Mouse (Mus musculus) lung, adult 2 months (tissue): ENCODE measurements at regions not wholly inside any gene's neighbourhood (a gene's known extent, or its start where the extent isn't known, plus 50 kb on each side); places are given as distances from the start of the nearest gene placed in this dataset.

Experiments used
- DNase-seq: peaks from one replicate; pipeline ENCODE4 v3.0.0; 2022
- H3K4me1 ChIP-seq: fragments of 200-500 bp; 2 replicates; pipeline ENCODE4 v1.6.1; 2011; ENCODE audit warnings: low read length; ENCODE audit not compliant: control insufficient read depth, insufficient read depth
- H3K4me3 ChIP-seq: fragments of 200-500 bp; replicated peaks from 2 replicates; pipeline ENCODE3; 2011; ENCODE audit warnings: low read depth, mild to moderate bottlenecking, control low read depth, low read length; ENCODE audit errors: extremely low read depth
- CTCF ChIP-seq: fragments of 200-500 bp; IDR thresholded peaks from 2 replicates; pipeline ENCODE4 v1.5.1; 2011; ENCODE audit warnings: mild to moderate bottlenecking, low read length, control low read depth; ENCODE audit not compliant: insufficient read depth
- POLR2A ChIP-seq: fragments of 200-500 bp; IDR thresholded peaks from 2 replicates; pipeline ENCODE4 v1.6.1; 2011; ENCODE audit warnings: low read depth, mild to moderate bottlenecking, control low read depth, low read length, borderline replicate concordance; ENCODE audit errors: extremely low read depth
- WGBS: fragments of 180-500 bp; shearing (Covaris S2); methylation state at CpG from one replicate; pipeline ENCODE4 v1.1.7; 2018; 5-methylcytosine and 5-hydroxymethylcytosine counted together

- 21% methylated on average over 3 of the region's 3 CpGs for WGBS
- Histone ChIP-seq H3K4me1 (no peaks in the 10 kb centered on the region), H3K4me3 (no peak overlapping the region)
- TF ChIP-seq POLR2A = no peak
- no peak for TF ChIP-seq CTCF
- no peak for DNase-seq
Measured at GRCm38 (mm10) chr16:74528245-74528644, 116.6 kb upstream of the Robo2 start.

GRCm38 (mm10) chr16:74526521-74526920, 114.9 kb upstream of the Robo2 start:
- H3K4me3 ChIP-seq = no peak overlapping the region
- WGBS = 37% methylated on average over 1 of the region's 1 CpGs
- TF ChIP-seq POLR2A = no peak
- TF ChIP-seq CTCF = no peak
- H3K4me1 ChIP-seq = no peaks in the 10 kb centered on the region
- DNase-seq = no peak

GRCm38 (mm10) chr16:74520501-74520900, 108.9 kb upstream of the Robo2 start:
- Histone ChIP-seq H3K4me1 (no peaks in the 10 kb centered on the region), H3K4me3 (no peak overlapping the region)
- TF ChIP-seq CTCF (no peak), POLR2A (no peak)
- no peak for DNase-seq
- 70% methylated on average over 4 of the region's 4 CpGs for WGBS

GRCm38 (mm10) chr16:74517888-74518287, 106.3 kb upstream of the Robo2 start:
- Histone ChIP-seq H3K4me1 (no peaks in the 10 kb centered on the region), H3K4me3 (no peak overlapping the region)
- DNase-seq = no peak
- no peak for TF ChIP-seq POLR2A
- WGBS = 80% methylated on average over 1 of the region's 1 CpGs

GRCm38 (mm10) chr16:74517374-74517773, 105.7 kb upstream of the Robo2 start:
- DNase-seq = no peak
- TF ChIP-seq POLR2A (no peak), CTCF (no peak)
- H3K4me3 ChIP-seq = no peak overlapping the region
- H3K4me1 ChIP-seq = no peaks in the 10 kb centered on the region
- WGBS = 65% methylated on average over 4 of the region's 4 CpGs

GRCm38 (mm10) chr16:74514481-74514880, 102.9 kb upstream of the Robo2 start:
- TF ChIP-seq CTCF (no peak), POLR2A (no peak)
- DNase-seq = no peak
- no peaks in the 10 kb centered on the region for H3K4me1 ChIP-seq
- WGBS = 58% methylated on average over 4 of the region's 4 CpGs
- H3K4me3 ChIP-seq = no peak overlapping the region

GRCm38 (mm10) chr16:74510383-74510782, 98.8 kb upstream of the Robo2 start:
- no peak for DNase-seq
- TF ChIP-seq CTCF (no peak), POLR2A (no peak)
- H3K4me1 ChIP-seq = no peaks in the 10 kb centered on the region
- WGBS = 84% methylated on average over 1 of the region's 1 CpGs
- no peak overlapping the region for H3K4me3 ChIP-seq

- 81% methylated on average over 2 of the region's 2 CpGs for WGBS
- no peak for TF ChIP-seq POLR2A
- TF ChIP-seq CTCF = no peak
- Histone ChIP-seq H3K4me3 (no peak overlapping the region), H3K4me1 (no peaks in the 10 kb centered on the region)
- no peak for DNase-seq
Measured at GRCm38 (mm10) chr16:74509489-74509888, 97.9 kb upstream of the Robo2 start.

GRCm38 (mm10) chr16:74506719-74507118, 95.1 kb upstream of the Robo2 start:
- DNase-seq = no peak
- H3K4me1 ChIP-seq = no peaks in the 10 kb centered on the region
- no peak for TF ChIP-seq CTCF
- TF ChIP-seq POLR2A = no peak
- no peak overlapping the region for H3K4me3 ChIP-seq

- no peak for DNase-seq
- 79% methylated on average over 6 of the region's 6 CpGs for WGBS
- Histone ChIP-seq H3K4me1 (no peaks in the 10 kb centered on the region), H3K4me3 (no peak overlapping the region)
- TF ChIP-seq POLR2A (no peak), CTCF (no peak)
Measured at GRCm38 (mm10) chr16:74506173-74506709, 94.6 kb upstream of the Robo2 start.

- TF ChIP-seq POLR2A (no peak), CTCF (no peak)
- Histone ChIP-seq H3K4me1 (no peaks in the 10 kb centered on the region), H3K4me3 (no peak overlapping the region)
- WGBS = 40% methylated on average over 5 of the region's 5 CpGs
- no peak for DNase-seq
Measured at GRCm38 (mm10) chr16:74504426-74504825, 92.8 kb upstream of the Robo2 start.
